18 mouse cellular contexts compared by ENCODE assay signal in genomic region chr6:106465766-106466165, GRCm38 (mm10).
DNase-seq lines count a peak whose midpoint lies in the region; ATAC-seq lines count a peak whose summit lies in the region.
"Had no signal": no experiment of that assay in that cellular context is flagged by ENCODE, and none has a peak within 500 bp of the region (broad histone marks: within the 10 kb centered on the region; RNA-seq: fewer than 3 reads in every experiment).

No protein-coding gene starts in this region.

- no peaks in the 10 kb centered on the region for H3K9me3 ChIP-seq in forebrain, embryonic 12.5 days
- H3K9me3 ChIP-seq in forebrain, embryonic 16.5 days (ENCODE audit: control insufficient read depth, low read length): no peaks in the 10 kb centered on the region
- no peaks in the 10 kb centered on the region for H3K9me3 ChIP-seq in midbrain, embryonic 11.5 days (ENCODE audit: control insufficient read depth, low read length)
- H3K9me3 ChIP-seq in midbrain, embryonic 10.5 days (replicated peaks): no peaks in the 10 kb centered on the region
- H3K9me3 ChIP-seq in midbrain, embryonic 14.5 days (ENCODE audit: control insufficient read depth, low read length): no peaks in the 10 kb centered on the region
- H3K9me3 ChIP-seq: heart, embryonic 10.5 days; limb, embryonic 13.5 days; liver, embryonic 15.5 days had no signal

- DNase-seq in midbrain, embryonic 11.5 days (ENCODE audit: low spot score, missing footprints): no peak
- DNase-seq in midbrain, embryonic 10.5 days (ENCODE audit: low spot score): no peak
- peak; percentile 75 for DNase-seq in midbrain, embryonic 14.5 days
- no peak for DNase-seq in kidney, adult 8-10 months
- DNase-seq in neural tube, embryonic 10.5 days (ENCODE audit: extremely low spot score, low spot score): no peak
- DNase-seq: B cell, adult 2 months; cerebellum, adult 2 months; kidney, adult 2 months; kidney, postnatal 14 days; layer of hippocampus, postnatal 36 days; thymus, adult 2 months had no signal

- H3K27me3 ChIP-seq in forebrain, embryonic 12.5 days: no peaks in the 10 kb centered on the region
- H3K27me3 ChIP-seq in forebrain, embryonic 16.5 days (replicated peaks; ENCODE audit: control insufficient read depth, insufficient read depth, low read length): no peaks in the 10 kb centered on the region
- no peaks in the 10 kb centered on the region for H3K27me3 ChIP-seq in midbrain, embryonic 11.5 days (ENCODE audit: control insufficient read depth, insufficient read depth, low read length)
- H3K27me3 ChIP-seq in midbrain, embryonic 10.5 days (ENCODE audit: low read depth, poor library complexity, severe bottlenecking): no peaks in the 10 kb centered on the region
- no peaks in the 10 kb centered on the region for H3K27me3 ChIP-seq in midbrain, embryonic 14.5 days (ENCODE audit: control insufficient read depth, insufficient read depth, low read length)
- H3K27me3 ChIP-seq: limb, embryonic 13.5 days; liver, embryonic 15.5 days had no signal

- ATAC-seq in forebrain, embryonic 12.5 days (ENCODE audit: low FRiP score): peak; percentile 42; the same call in 1 of the 2 replicates
- ATAC-seq in forebrain, embryonic 16.5 days: no peak
- peak; percentile 64; the same call in 1 of the 2 replicates for ATAC-seq in midbrain, embryonic 11.5 days (ENCODE audit: low FRiP score)
- peak; percentile 48; the same call in 1 of the 2 replicates for ATAC-seq in midbrain, embryonic 14.5 days (ENCODE audit: low FRiP score, low TSS enrichment)
- ATAC-seq: lung, postnatal 0 days had no signal

- H3K4me3 ChIP-seq in forebrain, embryonic 12.5 days (replicated peaks): no peak overlapping the region
- no peak overlapping the region for H3K4me3 ChIP-seq in forebrain, embryonic 16.5 days (replicated peaks; ENCODE audit: low read length)
- H3K4me3 ChIP-seq in midbrain, embryonic 11.5 days (ENCODE audit: low read depth, low read length): no peak overlapping the region
- H3K4me3 ChIP-seq in midbrain, embryonic 10.5 days: no peak overlapping the region
- no peak overlapping the region for H3K4me3 ChIP-seq in midbrain, embryonic 14.5 days (replicated peaks; ENCODE audit: low read depth, low read length)
- H3K4me3 ChIP-seq: heart, embryonic 10.5 days; layer of hippocampus, adult 2 months; limb, embryonic 13.5 days; liver, embryonic 15.5 days had no signal

- no peak overlapping the region for H3K27ac ChIP-seq in forebrain, embryonic 12.5 days
- H3K27ac ChIP-seq in forebrain, embryonic 16.5 days (ENCODE audit: low read length): no peak overlapping the region
- no peak overlapping the region for H3K27ac ChIP-seq in midbrain, embryonic 11.5 days (ENCODE audit: low read depth, low read length)
- H3K27ac ChIP-seq in midbrain, embryonic 10.5 days (replicated peaks): no peak overlapping the region
- H3K27ac ChIP-seq in midbrain, embryonic 14.5 days (replicated peaks; ENCODE audit: low read depth, low read length): no peak overlapping the region
- H3K27ac ChIP-seq: heart, embryonic 10.5 days; layer of hippocampus, adult 2 months; limb, embryonic 13.5 days; liver, embryonic 15.5 days had no signal

- H3K4me2 ChIP-seq in forebrain, embryonic 12.5 days: no peak overlapping the region
- H3K4me2 ChIP-seq in forebrain, embryonic 16.5 days (ENCODE audit: low read length): no peak overlapping the region
- no peak overlapping the region for H3K4me2 ChIP-seq in midbrain, embryonic 11.5 days
- H3K4me2 ChIP-seq in midbrain, embryonic 14.5 days (ENCODE audit: low read length): no peak overlapping the region
- H3K4me2 ChIP-seq: limb, embryonic 13.5 days; liver, embryonic 15.5 days had no signal

- 19% methylated on average over 2 of the region's 2 CpGs for WGBS in forebrain, embryonic 12.5 days
- 5% methylated on average over 2 of the region's 2 CpGs for WGBS in forebrain, embryonic 16.5 days
- WGBS in midbrain, embryonic 11.5 days: 35% methylated on average over 2 of the region's 2 CpGs
- 43% methylated on average over 2 of the region's 2 CpGs for WGBS in midbrain, embryonic 10.5 days
- 6% methylated on average over 2 of the region's 2 CpGs for WGBS in midbrain, embryonic 14.5 days

- H3K9ac ChIP-seq in forebrain, embryonic 12.5 days: no peak overlapping the region
- no peak overlapping the region for H3K9ac ChIP-seq in forebrain, embryonic 16.5 days (replicated peaks; ENCODE audit: low read depth, low read length)
- no peak overlapping the region for H3K9ac ChIP-seq in midbrain, embryonic 11.5 days (ENCODE audit: low read length)
- H3K9ac ChIP-seq in midbrain, embryonic 14.5 days (replicated peaks; ENCODE audit: low read length): no peak overlapping the region
- H3K9ac ChIP-seq: limb, embryonic 13.5 days; liver, embryonic 15.5 days had no signal

- no peaks in the 10 kb centered on the region for H3K36me3 ChIP-seq in forebrain, embryonic 12.5 days (replicated peaks)
- H3K36me3 ChIP-seq in forebrain, embryonic 16.5 days (ENCODE audit: control insufficient read depth, insufficient read depth): no peaks in the 10 kb centered on the region
- H3K36me3 ChIP-seq in midbrain, embryonic 11.5 days (ENCODE audit: control insufficient read depth, insufficient read depth, low read length): no peaks in the 10 kb centered on the region
- no peaks in the 10 kb centered on the region for H3K36me3 ChIP-seq in midbrain, embryonic 10.5 days
- H3K36me3 ChIP-seq in midbrain, embryonic 14.5 days (ENCODE audit: control insufficient read depth, insufficient read depth, low read length): no peaks in the 10 kb centered on the region
- H3K36me3 ChIP-seq: heart, embryonic 10.5 days; limb, embryonic 13.5 days; liver, embryonic 15.5 days had no signal

- peaks cover 4% of the 10 kb centered on the region; the same call in 1 of the 2 replicates for H3K4me1 ChIP-seq in forebrain, embryonic 12.5 days
- H3K4me1 ChIP-seq in forebrain, embryonic 16.5 days (replicated peaks; ENCODE audit: control insufficient read depth, insufficient read depth, low read length): peaks cover 4% of the 10 kb centered on the region
- H3K4me1 ChIP-seq in midbrain, embryonic 11.5 days (ENCODE audit: control insufficient read depth, insufficient read depth, low read length): no peaks in the 10 kb centered on the region
- H3K4me1 ChIP-seq in midbrain, embryonic 10.5 days: peaks cover 5% of the 10 kb centered on the region; the same call in 1 of the 2 replicates
- no peaks in the 10 kb centered on the region; the same call in 1 of the 2 replicates for H3K4me1 ChIP-seq in midbrain, embryonic 14.5 days (ENCODE audit: control insufficient read depth, insufficient read depth, low read length)
- H3K4me1 ChIP-seq: heart, embryonic 10.5 days; limb, embryonic 13.5 days; liver, embryonic 15.5 days had no signal
